Mouse (Mus musculus) gastrocnemius, adult 2 months (tissue): ENCODE results near the gene Bid. TPM values are rescaled to one million over a fixed set of nuclear protein-coding genes. Genes with fewer than 3 reads are reported as not detected.
A peak's percentile ranks its signal among the peaks of the same experiment; 100 is the strongest.
"Not testable (repeated sequence)": the region's sequence is repeated elsewhere in the genome, so short reads cannot be mapped to it uniquely, and the experiment has no call there.

ENCODE experiments used
- DNase-seq: peaks from one replicate; pipeline ENCODE4 v3.0.0; 2022
- H3K27ac ChIP-seq: fragments of 200-600 bp; 2 replicates; pipeline ENCODE4 v1.8.1; 2022; ENCODE audit warnings: mild to moderate bottlenecking
- H3K4me3 ChIP-seq: fragments of 200-600 bp; 2 replicates; pipeline ENCODE4 v1.8.1; 2022; ENCODE audit warnings: mild to moderate bottlenecking, moderate library complexity
- CTCF ChIP-seq: fragments of 200-600 bp; IDR thresholded peaks from 2 replicates; pipeline ENCODE4 v1.8.1; 2022; ENCODE audit warnings: antibody characterized with exemption, mild to moderate bottlenecking, moderate library complexity
- intact Hi-C: fragments of 180-260 bp; cut with DNase I; formaldehyde crosslinking; loops from one replicate; pipeline ENCODE4 v1.15.1; 2025
- total RNA-seq, 2 experiments: library from RNA; stranded (reverse); gene quantifications; 2 replicates each; pipeline ENCODE4 v1.2.3; 2021

Bid gene
- total RNA-seq, 2 experiments from 2014 or later = 0.45 to 0.89 TPM

DNA sequence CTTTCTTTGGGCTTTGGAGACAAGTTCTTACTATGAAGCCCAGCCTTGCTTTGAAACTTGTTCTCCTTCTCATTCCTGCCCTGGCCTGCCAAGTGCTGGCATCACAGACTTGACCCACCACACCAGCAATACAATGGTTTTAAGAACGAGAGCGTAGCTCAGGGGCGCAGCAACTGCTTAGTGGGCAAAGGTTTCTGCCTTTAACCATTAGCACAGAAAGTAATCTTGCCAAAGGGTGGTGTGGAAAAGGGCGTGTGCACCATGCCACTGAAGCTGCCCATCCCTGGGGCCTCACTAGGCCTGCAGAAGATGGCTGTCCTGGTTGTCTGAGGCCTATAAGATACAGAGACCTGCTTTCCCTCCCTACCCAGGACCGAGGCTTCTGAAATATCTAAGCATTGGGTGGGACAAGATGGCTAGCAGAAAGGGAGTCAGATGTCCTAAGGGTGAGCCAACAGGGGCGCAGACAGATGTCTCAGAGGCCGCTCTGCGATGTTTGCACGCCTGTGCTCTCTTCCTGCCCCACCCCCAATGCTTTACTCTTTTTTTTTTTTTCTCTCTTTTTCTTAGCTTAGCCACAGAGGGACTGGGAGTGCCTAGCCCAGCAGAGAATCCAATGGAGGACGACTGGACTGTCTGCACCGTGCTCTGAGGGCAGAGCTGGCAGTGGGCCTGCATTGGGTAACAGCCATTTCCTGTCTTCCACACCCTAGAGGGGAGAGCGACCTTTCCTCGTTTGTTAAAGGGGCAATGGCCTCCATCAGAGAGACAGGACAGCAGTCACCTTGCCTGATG is 5.2 kb downstream of the Bid start:
- intact Hi-C loops = no loop called here
- TF ChIP-seq CTCF = no peak
- no peak for DNase-seq
- H3K4me3 ChIP-seq = no peak overlapping the region
- no peak overlapping the region for H3K27ac ChIP-seq

DNA sequence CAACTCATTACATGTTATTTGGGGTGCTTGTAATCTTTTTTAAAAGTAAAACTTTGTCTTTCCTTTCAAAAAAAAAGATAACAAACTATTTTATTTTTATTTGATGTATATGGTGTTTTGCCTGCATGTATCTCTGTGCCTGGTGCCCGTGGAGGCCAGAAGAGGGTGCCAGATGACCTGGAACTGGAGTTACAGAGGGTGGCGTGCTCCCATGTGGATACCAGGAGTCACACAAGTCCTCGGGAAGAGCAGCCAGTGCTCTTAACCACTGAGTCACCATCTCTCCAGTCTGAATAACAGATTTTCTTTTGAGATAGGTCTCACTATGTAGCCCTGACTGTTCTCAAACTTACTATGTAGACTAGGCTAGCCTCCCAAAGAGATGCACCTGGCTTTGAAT is 7.2 kb downstream of the Bid start:
- no peak for TF ChIP-seq CTCF
- DNase-seq = no peak
- no peak overlapping the region for H3K4me3 ChIP-seq
- intact Hi-C loops = no loop called here
- no peak overlapping the region for H3K27ac ChIP-seq

GRCm38 (mm10) chr6:120907876-120908597 is 8.6 kb downstream of the Bid start:
- intact Hi-C loops, DNase-seq, H3K4me3 ChIP-seq, H3K27ac ChIP-seq: not testable (repeated sequence)

DNA sequence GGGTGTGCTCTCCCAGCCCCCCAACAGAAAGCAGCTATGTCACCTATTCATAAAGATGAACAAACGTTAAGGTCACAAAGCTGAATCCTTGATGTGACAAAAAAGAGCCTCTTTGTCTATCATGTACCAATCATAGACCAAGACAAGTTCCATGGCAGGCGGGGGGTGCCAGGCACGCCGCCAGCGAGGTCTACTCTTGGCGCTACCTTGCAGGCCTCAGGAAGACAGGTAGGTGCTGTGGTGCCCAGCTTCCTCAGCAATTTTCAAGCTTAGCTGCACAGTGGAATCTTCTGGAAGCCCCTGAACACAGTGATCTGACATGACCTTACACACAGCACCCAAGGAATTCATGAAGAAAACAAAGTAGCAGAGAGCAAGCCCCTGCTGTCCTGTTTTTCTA is 10.1 kb downstream of the Bid start:
- DNase-seq = no peak
- intact Hi-C loops = no loop called here
- Histone ChIP-seq H3K27ac (no peak overlapping the region), H3K4me3 (no peak overlapping the region)
- TF ChIP-seq CTCF = no peak

DNA sequence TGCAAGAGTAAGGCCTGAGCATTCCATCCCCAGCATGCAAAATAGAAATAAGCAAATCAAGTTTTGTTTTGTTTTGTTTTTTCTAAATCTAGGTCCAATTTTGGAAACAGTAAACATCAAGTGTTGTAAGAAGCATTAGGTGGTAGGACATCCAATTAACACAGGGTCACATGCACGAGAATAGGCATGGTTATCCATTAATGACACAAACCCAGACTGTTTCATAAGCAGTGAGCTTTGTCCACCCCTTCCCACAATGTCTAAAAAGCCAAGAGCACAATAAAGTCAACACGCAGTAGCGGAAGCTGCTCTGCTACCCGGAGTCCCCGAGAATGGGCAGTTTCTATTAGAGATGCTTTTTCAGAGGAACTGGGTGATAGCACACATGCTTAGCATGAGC is 11.5 kb downstream of the Bid start:
- no peak for DNase-seq
- no peak for TF ChIP-seq CTCF
- H3K27ac ChIP-seq = no peak overlapping the region
- intact Hi-C loops = no loop called here
- no peak overlapping the region for H3K4me3 ChIP-seq

DNA sequence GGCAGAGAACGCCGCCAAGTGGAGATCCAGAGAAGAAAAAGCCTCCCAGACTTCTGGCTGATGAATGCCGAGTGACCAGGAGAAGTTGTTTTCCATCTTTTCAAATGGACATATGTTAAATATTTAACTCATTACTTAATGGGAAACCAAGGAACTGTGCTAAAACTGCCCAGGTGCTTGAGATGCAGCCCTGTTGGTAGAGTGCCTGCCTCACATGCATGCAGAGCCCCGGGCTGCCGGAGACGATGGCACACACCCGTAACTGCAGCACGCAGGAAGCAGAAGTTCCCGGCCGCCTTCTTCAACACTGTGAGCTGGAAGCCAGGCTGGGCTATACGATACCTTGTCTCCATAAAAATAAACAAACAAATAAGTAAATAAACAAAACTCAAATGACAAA is 12.7 kb downstream of the Bid start:
- intact Hi-C loops = no loop called here
- no peak for TF ChIP-seq CTCF
- no peak for DNase-seq
- Histone ChIP-seq H3K27ac (no peak overlapping the region), H3K4me3 (no peak overlapping the region)

- H3K27ac ChIP-seq = no peak overlapping the region
- intact Hi-C loops = no loop called here
- TF ChIP-seq CTCF = peak; percentile 72
- DNase-seq = peak; percentile 47
- H3K4me3 ChIP-seq = no peak overlapping the region
Observed at GRCm38 (mm10) chr6:120903450-120903912, 13.2 kb downstream of the Bid start.

GRCm38 (mm10) chr6:120901776-120902645 is 14.6 kb downstream of the Bid start:
- no peak overlapping the region for H3K27ac ChIP-seq
- intact Hi-C loops = no loop called here
- TF ChIP-seq CTCF = no peak
- no peak for DNase-seq
- no peak overlapping the region for H3K4me3 ChIP-seq

DNA sequence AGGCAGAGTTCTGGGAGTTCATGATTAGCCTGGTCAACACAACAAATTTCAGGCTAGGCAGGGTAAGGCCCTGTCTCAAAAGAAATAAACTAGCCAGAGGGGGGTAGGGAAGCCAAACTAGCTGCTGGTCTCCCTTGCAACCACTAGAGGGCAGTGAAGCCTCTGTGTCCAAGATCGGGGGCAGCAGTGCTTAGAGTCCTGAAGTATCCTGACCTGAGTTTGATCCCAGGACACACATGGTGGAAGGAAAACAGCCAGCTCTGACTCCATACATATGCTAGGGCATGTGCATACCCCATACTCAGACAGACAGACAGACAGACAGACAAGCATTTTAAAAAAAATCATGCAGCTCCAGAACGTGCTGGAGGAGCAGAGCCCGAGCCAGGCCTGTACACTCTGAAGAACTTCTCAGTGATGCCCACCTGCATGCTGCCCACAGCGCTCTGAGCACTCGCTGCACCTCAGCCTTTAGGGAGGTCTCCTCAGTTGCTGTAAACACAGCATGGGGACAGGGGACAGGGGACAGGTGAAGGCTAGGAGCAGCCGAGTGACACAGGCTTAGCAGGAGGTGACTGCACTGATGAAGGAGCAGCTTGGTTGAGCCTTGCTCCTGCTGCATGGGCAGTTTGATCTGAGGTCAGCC is 18.3 kb downstream of the Bid start:
- DNase-seq = peak; percentile 56

GRCm38 (mm10) chr6:120894524-120894923 is 22.1 kb downstream of the Bid start:
- intact Hi-C loops = loop anchor here (10.0 kb wide), 1 partner anchor 240 kb away; the partner anchor contains the start of gene Mical3
- H3K27ac ChIP-seq = no peak overlapping the region
- DNase-seq = no peak
- no peak overlapping the region for H3K4me3 ChIP-seq
- no peak for TF ChIP-seq CTCF

More for the DNA sequence above, 18.3 kb downstream of the Bid start:
- peak; percentile 87 for TF ChIP-seq CTCF
- H3K4me3 ChIP-seq = no peak overlapping the region
- no peak overlapping the region for H3K27ac ChIP-seq
- intact Hi-C loops = loop anchor here (2.0 to 10.0 kb wide), 3 partner anchors 54 to 280 kb away; partner anchors contain the start of gene Mical3

DNA sequence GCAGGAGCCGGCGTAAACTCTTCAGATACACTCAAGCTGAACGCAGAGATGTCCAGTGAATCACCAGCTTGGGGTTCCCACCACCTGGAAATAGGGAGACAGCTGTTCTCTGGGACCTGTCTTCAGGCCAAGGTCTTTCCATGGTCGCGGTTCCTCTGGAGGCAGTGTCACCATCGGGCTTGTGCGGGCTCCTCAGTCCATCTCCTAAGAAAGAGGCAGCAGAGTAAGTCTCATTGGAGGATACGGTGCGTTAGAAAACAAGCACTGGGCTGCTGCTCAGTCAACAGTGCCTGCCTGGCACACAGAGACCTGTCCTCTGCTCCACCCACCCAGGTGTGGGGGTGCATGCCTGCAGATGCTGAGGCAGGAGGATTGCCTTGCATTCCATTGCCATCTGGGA is 22.6 kb downstream of the Bid start:
- intact Hi-C loops = loop anchor here (10.0 kb wide), 1 partner anchor 241 kb away; the partner anchor contains the start of gene Mical3
- TF ChIP-seq CTCF = no peak
- no peak overlapping the region for H3K27ac ChIP-seq
- DNase-seq = no peak
- H3K4me3 ChIP-seq = no peak overlapping the region

- intact Hi-C loops = no loop called here
- H3K4me3 ChIP-seq = no peak overlapping the region
- H3K27ac ChIP-seq = no peak overlapping the region
- TF ChIP-seq CTCF = no peak
- DNase-seq = no peak
Observed at GRCm38 (mm10) chr6:120886696-120887095, 30.0 kb downstream of the Bid start.
